Mouse (Mus musculus) layer of hippocampus, adult 9-10 months (tissue): Measurements from ENCODE around the gene Ttc26.

Source experiments
- DNase-seq: peaks from one replicate; pipeline ENCODE4 v3.0.0; 2022; ENCODE audit warnings: low spot score

Ttc26 gene

GRCm38 (mm10) chr6:38381129-38381771 is at the start of gene Ttc26:
Gene Ttc26 (plus strand): TSS chr6:38381469.
- DNase-seq = peak; percentile 63

GRCm38 (mm10) chr6:38335264-38335663 is 46.0 kb upstream of the Ttc26 start:
- no peak for DNase-seq

GRCm38 (mm10) chr6:38337166-38337705 is 44.0 kb upstream of the Ttc26 start:
- DNase-seq = no peak

- no peak for DNase-seq
Observed at GRCm38 (mm10) chr6:38337951-38338350, 43.3 kb upstream of the Ttc26 start.

- no peak for DNase-seq
Observed at GRCm38 (mm10) chr6:38339078-38339477, 42.2 kb upstream of the Ttc26 start.

GRCm38 (mm10) chr6:38341751-38342665 is 39.3 kb upstream of the Ttc26 start:
- no peak for DNase-seq

- no peak for DNase-seq
Observed at GRCm38 (mm10) chr6:38342666-38342992, 38.6 kb upstream of the Ttc26 start.

- no peak for DNase-seq
Observed at GRCm38 (mm10) chr6:38343581-38343980, 37.7 kb upstream of the Ttc26 start.

- no peak for DNase-seq
Observed at GRCm38 (mm10) chr6:38344006-38344670, 37.1 kb upstream of the Ttc26 start.

GRCm38 (mm10) chr6:38345796-38346195 is 35.5 kb upstream of the Ttc26 start:
- DNase-seq = no peak

- DNase-seq = no peak
Observed at GRCm38 (mm10) chr6:38347875-38348274, 33.4 kb upstream of the Ttc26 start.

GRCm38 (mm10) chr6:38348811-38349453 is 32.3 kb upstream of the Ttc26 start:
- DNase-seq = no peak

GRCm38 (mm10) chr6:38349806-38350205 is 31.5 kb upstream of the Ttc26 start:
- DNase-seq = no peak

GRCm38 (mm10) chr6:38351930-38352329 is 29.3 kb upstream of the Ttc26 start:
- no peak for DNase-seq

- DNase-seq = no peak
Observed at GRCm38 (mm10) chr6:38352451-38352850, 28.8 kb upstream of the Ttc26 start.

- DNase-seq = no peak
Observed at GRCm38 (mm10) chr6:38353181-38353580, 28.1 kb upstream of the Ttc26 start.

GRCm38 (mm10) chr6:38353811-38354722 is 27.2 kb upstream of the Ttc26 start, which contains the start of gene Zc3hav1:
Gene Zc3hav1 (minus strand): TSS chr6:38354603.
- peak; percentile 16 for DNase-seq

GRCm38 (mm10) chr6:38354723-38355353 is 26.4 kb upstream of the Ttc26 start:
- no peak for DNase-seq

GRCm38 (mm10) chr6:38355354-38355823 is 25.9 kb upstream of the Ttc26 start:
- no peak for DNase-seq

- no peak for DNase-seq
Observed at GRCm38 (mm10) chr6:38355862-38356261, 25.4 kb upstream of the Ttc26 start.
